Mouse (Mus musculus) cerebellum, adult (tissue): Measurements from ENCODE around the gene 1810010D01Rik.

Experiments used
- ATAC-seq: cut with Nextera tagmentation; 2 replicates; pipeline ENCODE4 v1.9.2; 2017; ENCODE audit warnings: mild to moderate bottlenecking, moderate library complexity, mixed read lengths; ENCODE audit not compliant: insufficient number of reproducible peaks, low FRiP score, low TSS enrichment

Gene 1810010D01Rik

DNA sequence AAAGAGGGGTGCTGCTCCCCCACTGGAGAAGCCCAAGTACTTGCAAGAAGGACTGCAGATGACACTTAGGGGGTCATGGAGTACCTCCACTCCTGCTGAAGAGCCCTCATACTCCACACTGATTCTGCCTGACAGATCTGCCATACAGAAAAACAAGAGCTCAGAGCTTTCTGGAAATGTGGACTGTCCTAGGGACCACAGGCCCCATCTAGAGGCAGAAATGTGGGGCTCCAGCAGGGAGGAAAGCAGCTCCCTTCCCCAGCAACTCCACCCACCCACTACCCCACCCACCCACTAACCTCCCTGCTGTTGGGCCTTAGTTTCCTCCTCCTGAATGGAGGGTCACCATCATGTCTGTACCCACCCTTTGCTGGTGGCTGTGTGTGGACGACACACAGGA lies 8.7 kb upstream of the 1810010D01Rik start:
- no peak for ATAC-seq

DNA sequence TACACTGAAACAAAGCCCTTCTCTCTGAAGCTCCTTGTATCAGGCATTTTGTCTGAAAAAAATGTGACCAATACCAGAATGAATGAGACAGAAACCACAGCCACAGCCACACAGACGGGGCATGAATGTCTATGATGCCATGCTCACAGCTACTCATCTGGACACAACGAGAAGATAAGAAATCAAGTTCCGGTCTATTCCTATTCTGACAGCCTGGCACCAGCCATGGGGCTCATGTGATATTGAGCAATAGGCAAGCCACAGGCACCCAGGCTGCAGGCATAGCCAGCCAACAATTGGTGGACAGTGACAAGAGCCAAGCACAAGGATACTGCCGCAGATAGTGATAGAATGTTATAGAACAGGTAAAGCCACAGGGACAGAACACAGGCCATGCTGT lies 7.6 kb upstream of the 1810010D01Rik start:
- ATAC-seq: no peak

DNA sequence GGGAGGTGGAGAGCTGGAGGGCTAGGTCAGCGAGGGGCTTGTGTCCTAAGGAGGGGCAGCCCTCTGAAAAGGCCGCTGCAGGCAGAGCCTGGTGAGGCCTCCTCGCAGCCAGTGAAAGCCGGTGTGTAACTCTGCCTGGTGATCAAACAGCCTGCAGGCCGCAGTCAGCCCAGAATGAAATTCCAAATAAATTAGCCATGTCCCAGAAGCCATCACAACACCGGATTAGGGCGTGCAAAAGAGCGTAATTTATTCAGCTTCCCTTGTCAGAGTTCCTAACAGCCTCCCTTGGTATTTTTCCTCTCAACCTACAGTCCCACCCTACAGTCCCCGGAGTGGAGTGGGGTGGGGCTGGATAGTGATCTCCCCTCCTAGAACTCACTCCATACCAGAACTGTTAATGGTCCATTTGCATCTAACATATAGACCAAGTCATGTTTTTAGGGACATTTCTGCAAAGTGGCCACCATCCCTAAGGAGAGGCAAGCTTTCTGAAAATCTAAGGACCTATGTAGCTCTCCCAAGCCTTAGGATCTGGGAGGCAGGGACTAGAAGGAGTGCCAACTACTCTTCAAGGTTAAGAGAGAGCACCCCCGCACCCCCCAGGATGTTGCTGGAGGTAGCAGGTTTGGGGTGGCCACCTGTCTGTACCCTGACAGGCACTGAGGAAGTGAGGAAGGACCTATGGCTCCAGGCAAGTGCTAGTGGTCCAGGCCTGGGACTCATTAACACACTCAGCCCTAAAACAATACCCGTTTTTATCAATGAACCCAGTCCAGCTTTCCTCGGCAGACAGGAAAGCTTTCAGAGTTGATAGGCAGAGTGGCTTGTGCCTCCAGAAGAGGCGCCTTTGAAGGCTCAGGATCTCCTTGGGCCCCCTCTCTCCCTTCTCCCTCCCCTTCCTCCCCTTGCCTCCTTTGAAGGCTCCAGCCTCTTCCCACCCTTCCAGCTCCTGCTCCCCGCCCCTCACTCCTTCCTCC lies 4.1 kb upstream of the 1810010D01Rik start:
- ATAC-seq: no peak

DNA sequence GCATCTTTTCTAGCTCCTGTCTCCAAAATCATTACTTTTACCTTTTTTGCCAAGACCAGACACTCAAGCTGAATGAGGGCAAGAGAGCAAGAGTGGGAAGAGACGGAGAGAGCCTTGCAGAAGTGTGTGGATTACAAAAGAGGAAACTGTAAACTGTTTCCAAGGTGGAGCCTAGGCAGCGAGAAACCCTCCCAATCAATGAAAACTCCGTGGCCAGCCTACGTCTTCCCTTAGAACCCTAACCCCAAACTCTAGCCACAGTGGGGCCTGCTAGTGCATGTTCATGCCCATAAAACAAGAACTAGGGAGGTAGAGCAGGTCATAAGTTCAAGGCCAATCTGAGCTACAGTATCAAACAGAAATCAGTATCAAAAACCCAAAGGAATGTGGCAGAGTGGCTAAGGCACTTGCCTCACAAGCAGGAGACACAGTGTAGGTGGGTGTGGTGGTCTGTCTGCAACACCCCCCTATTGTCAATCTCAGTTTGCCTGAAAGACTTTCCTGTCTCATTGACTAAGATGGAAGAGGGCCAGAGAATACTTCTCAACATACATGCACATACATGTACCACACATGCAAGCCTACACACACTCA lies 2.7 kb upstream of the 1810010D01Rik start:
- ATAC-seq: no peak

DNA sequence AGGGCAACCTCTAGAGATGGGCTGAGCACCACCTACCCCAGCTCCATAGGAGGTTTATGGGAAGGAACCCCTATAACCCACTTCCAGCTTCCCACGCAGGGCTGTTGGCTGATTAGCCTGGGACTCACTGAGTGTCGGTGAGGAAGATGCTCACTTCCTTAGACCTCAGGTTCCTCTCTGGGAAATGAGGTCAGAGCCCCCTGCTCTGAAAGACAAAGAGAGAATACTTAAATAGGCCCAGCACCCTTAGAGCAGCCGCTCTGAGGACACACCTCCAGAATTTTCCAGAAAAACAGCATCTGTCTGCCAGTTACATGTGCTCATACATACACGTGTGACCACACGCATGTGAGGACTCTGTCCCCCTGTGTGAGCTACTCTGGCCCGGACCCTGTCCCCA lies 1.1 kb downstream of the 1810010D01Rik start:
- ATAC-seq: no peak

DNA sequence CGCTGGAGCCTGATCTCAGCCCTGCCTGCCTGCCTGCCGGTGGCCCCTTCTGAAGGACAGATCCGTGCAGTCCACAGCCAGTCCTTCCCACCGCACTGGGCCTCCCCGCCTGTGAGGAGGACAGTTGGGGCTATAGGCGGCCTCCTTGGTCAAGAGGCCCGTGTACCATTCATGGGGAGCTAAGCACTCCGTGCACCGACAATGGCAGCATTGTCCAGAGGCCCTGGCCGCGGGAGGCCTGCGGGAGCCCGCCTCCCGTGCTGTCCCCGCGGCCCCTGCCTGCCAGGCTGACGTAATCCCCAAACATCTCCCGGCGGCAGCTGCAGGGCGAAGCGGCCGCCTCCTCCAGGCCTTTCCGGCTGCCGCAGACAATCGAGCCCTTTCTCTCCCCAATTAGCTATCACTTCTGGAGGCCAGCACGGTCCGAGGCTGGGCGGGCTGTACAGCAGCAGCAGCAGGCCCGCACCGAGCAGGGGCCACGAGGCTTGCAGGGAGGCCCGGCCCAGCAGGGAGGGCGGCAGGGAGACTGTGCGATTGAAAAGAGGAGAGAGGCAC lies 1.8 kb downstream of the 1810010D01Rik start:
- ATAC-seq: peak; percentile 81; the same call in 1 of the 2 replicates

DNA sequence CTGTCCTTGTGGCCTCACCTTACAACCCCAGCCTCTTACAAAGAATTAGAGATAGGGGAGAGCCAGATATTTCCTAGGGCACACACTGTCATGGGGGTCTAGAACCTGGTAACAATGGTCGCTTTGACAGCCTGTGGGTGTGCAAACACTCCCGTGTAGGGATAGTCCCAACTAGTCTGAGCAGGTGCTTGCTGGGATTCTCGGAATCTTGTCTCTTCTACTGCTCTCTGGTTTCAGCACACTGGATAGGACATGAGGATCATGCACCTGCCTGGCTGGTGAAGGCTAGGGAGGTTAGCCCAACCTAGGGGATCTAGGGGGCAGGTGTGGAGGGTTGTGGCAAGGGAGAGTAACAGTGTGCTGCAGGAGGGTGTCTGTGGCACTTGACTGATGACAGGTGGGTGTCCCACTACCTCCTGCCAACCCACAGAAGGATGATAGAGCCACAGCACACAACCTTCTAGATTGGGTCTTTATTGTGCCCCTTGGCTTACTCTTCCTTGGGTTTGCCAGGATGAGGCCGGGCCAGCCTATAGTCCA lies 2.5 kb downstream of the 1810010D01Rik start:
- ATAC-seq: no peak

DNA sequence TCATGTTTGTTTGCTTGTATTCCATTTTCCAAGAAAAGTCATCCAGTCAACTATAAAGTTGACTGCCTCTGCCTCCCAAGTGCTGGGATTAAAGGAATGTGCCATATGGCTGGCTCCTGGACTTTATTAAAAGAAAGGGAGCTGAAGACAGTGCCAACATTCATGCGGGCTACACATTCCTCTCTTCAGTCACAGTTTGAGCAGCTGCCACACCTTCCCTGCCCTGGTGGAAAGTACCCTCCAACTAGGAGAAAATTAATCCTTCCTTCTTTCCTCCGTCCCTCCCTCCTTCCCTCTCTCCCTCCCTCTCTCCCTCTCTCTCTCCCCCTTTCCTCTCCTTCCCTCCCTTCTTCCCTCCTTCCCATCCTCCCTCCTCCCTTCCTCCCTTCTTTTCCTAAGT lies 8.2 kb downstream of the 1810010D01Rik start:
- ATAC-seq: no peak

DNA sequence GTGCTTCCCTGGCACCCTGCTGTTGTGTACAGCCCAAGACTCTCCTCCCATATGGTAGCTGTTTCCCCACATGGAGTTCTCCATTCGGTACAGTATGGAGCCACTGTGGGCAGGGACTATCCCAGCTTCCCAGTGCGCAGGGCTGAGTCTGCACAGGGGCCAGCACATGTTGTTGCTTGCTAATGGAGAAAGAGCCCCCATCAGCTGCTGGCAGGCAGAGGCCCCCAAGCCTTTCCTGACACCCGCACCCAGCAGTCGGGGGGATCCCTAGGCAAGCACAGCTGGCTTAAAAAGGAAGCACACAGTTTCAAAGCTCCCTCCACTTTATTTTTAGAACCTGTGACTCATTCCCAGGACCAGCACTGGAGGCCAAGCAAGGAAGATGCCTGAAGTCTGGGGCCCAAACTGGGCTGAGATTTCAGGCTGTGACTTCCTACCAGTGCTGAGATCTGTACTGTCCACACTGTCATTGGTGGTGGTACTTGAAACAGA lies 9.7 kb downstream of the 1810010D01Rik start:
- no peak for ATAC-seq

DNA sequence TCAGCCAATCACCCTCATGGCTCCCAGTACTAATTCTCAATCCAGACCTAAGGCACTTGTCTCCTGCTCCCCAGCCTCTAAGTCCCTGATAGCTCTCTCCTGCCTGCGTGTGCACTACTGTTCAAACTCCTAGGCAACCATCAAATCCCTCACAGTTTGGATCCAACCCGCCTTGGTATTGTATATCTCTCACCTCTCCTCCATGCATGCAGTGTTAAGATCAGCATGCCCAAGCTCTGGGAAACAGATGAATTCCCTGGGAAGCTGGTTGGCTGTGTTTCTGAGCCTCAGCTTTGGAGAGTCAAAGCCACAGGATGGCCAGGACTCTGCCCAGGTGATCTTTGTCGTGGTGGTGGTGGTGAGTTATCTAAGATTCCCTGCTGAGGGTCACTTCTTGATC lies 10.2 kb downstream of the 1810010D01Rik start:
- no peak for ATAC-seq

DNA sequence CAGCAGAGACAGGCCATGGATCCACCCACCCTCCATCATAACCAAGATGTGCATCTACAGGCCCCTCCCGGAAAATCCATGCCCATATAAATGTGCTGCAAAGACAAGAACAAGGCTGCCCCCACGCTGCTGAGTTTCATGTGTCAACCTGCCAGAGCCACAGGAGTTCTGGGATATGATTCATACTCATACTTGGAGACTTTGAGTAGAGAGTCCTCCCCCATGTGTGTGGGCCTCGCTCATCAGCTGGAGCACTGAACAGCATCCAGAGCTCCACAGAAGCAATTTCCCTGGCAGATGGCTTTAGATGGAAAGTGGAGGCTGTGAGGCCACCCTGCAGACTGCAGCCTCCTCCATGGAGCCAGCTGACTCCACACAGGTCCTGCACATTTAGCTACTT lies 10.9 kb downstream of the 1810010D01Rik start:
- ATAC-seq: 0 out of 2 replicates have a peak, but pooled peaks have one; percentile 32

DNA sequence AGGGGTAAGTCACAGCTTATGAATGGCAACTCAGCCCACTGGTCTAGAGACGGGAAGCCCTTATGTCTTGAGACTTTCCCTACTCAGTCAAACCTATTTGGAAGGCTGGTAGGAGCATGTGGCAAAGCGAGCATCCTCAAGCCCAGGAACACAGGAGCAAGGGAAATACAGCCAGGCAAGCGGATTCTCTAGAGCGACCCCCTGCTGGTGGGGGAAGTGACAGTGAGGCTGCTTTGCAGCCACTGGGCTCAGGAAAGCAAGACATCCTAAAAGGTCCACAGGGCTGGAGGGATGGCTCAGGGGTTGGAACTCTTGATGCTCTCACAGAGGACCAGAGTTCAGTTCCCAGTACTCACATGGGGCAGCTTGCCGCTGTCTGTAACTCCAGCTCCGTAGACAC lies 11.6 kb downstream of the 1810010D01Rik start:
- ATAC-seq: no peak

DNA sequence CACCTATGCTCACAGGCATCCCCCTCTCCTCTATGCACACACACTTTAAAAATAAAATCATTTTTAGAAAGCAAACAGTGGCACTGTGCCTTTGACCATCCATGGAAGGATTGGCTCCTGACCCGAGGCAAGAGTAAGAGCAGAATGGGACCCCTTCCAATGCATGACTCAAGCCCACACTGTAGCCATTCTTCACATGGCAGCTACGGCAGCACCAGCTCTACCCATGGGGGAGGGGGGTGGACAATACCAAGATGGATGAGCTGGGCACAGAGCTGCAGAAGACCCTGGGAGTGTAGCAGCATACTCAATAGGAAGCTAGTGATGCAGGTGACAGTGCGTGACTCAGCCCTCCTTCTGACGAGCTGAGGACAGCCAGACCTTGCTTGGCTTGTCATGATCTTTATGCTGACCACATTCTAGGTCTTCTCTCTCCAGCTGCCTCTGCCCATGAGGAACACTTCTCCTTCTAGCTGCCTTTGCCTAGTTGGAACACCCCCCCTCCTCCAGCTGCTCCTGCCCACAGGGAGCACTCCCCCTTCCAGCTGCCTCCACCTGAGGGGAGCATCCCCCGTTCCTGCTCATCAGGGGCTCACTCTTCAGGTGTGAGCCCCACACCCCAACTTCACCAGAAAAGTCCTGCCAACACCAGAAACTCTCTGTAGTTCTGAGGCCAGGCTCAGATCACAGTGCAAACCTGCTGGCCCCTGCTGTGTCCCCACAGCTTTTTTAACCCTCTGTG lies 12.6 kb downstream of the 1810010D01Rik start:
- ATAC-seq: no peak

DNA sequence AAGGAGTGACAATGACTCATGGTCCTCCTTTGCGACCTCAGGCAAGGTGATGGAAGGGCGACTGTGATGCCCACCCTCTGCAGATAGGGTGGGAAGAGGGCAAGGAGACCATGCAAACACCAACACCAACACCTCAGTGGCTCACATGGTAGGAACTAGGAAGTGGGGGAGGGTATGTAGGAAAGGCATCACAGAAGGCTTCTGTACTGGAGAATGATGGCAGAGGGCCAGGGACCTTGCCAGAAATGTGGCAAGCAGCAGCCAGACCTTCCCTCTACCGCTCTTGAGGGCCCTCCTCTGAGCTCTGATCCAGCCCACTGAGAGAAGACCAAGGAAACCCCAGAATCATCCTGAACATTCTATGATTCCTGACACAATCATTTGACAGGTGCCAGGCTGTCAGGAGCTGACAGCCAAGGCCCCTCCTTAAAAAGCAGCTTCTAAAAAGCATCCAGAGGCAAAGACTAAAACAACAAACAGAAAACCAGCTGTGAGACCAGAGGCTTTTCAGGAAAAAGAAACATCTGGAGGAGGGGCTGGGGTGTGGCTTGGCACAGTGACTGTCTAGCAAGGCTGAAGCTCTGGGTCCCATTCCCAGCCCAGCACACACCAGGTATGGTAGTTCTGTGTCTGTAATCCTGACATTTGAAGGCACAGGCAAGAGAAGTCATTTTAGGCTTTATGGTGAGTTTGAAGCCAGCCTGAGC lies 13.3 kb downstream of the 1810010D01Rik start:
- ATAC-seq: no peak

DNA sequence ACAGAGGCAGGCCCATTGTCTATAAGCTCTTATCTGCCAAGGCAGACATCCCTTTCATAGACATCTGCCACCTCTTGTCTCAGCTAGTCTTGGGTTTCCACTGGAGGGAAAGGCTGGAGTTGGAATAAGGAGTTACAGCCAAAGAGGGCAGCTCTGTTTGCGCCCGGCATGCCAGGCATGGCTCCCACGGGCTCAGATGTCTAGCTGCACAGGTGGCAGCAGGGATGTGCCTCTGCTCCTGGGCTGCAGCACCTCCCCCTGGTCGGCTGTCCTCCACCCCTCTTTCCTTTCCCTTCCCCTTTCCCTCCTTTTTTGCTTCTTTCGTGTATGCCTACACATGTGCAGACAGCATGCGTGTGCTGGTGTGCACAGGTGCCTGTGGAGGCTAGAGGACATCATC lies 15.1 kb downstream of the 1810010D01Rik start:
- ATAC-seq: no peak

DNA sequence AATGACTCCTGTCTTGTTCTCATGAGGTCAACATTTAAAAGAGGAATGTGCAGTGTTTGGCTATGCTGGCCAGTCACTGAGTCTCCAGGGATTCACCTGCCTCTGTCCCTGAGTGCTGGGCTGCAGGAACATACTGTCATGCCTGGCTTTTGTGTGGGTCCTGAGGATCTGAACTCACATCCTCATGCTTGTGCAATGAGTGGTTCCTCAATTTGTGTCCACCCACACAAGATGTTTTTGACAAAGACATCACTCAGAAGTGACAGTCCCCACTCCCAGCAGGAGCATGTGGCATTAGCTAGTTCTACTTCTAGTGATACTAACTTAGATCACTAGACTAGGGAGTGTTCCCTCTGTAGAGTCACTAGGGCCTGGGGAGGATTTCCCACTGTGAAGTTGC lies 17.4 kb downstream of the 1810010D01Rik start:
- ATAC-seq: no peak

DNA sequence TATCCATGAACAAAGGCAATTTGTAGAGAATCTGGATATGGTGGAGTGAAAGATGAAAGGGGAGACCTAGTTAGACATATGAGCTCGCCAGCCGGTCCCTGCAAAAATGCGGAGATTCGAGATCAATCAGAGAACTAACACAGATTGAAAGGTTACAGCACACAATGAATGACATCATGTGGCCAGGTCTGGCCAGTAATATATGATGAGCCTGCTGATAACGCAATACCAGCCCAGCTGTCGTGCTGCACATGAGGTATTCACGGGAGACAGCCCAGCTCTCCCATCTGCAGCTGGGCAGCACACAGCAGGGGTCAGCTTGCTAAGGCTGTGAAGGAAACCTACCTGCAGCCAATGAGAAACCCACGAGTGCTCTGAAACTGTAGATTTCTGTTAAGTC lies 18.6 kb downstream of the 1810010D01Rik start:
- no peak for ATAC-seq

DNA sequence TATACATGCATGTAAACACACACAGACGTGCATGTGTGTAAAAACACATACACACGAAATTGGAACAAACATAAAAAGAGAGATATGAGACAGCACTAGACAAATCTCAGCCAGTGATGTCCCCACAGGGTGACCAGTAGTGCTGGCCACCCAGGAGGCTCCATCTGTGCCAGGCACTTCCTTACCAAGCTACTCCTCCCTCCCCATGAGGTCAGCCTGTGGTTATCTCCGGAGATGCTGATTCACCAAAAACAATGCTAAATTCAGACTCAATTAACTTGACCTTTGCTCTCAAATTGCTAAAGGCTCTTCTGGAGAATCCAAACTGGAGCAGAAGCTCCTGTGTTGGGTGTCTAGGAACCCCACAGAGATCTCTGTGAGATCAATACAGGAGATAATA lies 20.1 kb downstream of the 1810010D01Rik start:
- no peak for ATAC-seq

DNA sequence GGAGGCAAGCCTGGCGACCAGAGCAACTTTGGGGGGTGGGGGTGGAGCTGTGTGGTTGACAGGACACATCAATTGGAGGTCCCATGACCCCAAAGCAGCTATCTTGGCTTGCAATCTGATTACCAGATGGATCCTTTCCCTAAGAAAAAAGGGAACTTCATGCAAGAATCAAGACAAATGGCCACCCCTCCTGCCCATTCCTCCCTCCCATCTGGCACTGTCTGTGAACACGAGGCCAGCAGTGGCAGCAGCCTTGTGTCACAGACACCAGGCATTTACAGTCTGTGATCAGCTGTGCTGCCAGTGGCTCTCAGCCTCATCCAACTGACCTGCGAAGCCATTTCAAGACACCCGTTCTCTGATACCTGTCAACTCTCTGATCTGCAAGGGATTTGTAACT lies 25.5 kb downstream of the 1810010D01Rik start:
- ATAC-seq: no peak
